Mouse (Mus musculus): ENCODE results near the gene Olfr1419. TPM values are rescaled to one million over a fixed set of nuclear protein-coding genes. Genes with fewer than 3 reads are reported as not detected.
"Not testable (repeated sequence)": the region's sequence is repeated elsewhere in the genome, so short reads cannot be mapped to it uniquely, and the experiment has no call there.

Olfr1419 gene
- total RNA-seq (2021): not detected
- long read RNA-seq, experiment 1: 0 reads
- long read RNA-seq, experiment 2: 0 reads

DNA sequence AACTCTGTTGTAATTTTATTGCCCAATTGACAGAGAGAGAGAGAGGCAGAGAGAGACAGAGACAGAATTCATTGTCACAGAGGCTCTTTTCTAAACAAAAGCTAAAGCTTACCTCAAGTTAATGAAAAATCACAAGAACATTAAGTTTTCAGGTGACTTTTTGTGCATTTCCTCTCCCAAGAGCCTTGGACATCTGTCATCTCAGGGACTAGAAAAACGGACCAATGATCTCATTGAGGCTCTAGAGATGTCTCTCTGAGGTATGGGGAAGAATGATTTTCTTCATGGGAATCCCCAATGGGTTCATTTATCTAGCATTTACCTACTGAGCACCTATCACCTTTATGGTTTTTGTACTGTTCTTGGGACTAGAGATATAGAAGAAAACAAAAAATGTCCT is at the start of gene Olfr1419:
TSS of gene Olfr1419 (minus strand) at position 101 of the 400 bp plus-strand sequence.
- DNase-seq (ENCODE audit: low spot score in 2 of 2): no peak

DNA sequence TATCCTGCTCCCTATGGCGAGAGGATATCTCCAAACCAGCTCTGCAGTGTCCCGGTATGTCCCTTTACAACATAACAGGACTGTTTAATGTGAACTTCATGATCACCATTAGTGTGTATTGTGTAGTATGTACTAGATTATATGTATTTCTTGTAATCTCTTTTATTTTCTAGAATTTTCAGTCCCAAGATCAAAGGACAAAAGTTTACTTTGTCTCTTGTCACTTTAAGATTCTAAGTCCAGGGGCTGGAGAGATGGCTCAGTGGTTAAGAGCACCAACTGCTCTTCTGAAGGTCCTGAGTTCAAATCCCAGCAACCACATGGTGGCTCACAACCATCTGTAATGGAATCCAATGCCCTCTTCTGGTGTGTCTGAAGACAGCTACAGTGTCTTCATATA is 47.6 kb upstream of the Olfr1419 start:
- DNase-seq (ENCODE audit: low spot score in 2 of 2): not testable (repeated sequence)

DNA sequence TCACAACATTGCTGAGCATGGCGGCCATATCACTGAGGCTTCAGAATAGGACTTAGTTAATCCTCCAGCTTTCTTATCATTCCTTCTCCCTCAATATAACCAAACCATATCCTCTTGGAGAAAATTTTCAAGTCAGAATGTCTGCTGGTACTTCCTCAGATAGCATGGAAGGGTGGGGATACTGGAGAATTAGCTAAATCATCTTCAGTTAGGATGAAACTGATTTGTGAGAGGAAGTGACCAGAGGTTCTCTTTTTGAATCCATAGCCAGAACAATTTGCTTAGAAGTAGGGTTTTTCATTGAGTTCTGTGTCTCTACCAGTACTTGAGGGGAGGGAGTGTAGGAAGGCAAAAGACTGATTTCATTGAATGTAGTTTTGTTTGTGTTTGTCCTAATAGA is 47.2 kb upstream of the Olfr1419 start:
- no peak for DNase-seq (ENCODE audit: low spot score in 2 of 2)

DNA sequence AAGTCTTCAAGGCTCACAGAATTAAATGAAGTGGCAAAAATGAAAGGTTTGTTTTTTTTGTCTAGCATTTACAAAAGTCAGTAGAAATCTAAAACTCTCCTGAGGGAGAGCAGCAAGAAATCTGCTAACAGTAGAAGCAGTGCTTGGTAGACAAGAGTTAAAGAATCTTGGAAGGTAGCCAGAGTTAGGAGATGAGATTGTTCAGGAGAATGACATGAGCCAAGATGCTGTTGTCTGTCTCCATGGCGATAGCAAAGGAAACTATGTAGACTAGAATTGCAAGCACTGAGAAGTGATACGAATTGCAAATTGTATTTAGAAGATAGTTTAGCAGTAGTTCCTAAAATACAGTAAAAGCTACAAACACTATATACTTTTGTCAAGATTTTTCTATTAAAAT is 40.9 kb upstream of the Olfr1419 start:
- DNase-seq (ENCODE audit: low spot score in 2 of 2): no peak

DNA sequence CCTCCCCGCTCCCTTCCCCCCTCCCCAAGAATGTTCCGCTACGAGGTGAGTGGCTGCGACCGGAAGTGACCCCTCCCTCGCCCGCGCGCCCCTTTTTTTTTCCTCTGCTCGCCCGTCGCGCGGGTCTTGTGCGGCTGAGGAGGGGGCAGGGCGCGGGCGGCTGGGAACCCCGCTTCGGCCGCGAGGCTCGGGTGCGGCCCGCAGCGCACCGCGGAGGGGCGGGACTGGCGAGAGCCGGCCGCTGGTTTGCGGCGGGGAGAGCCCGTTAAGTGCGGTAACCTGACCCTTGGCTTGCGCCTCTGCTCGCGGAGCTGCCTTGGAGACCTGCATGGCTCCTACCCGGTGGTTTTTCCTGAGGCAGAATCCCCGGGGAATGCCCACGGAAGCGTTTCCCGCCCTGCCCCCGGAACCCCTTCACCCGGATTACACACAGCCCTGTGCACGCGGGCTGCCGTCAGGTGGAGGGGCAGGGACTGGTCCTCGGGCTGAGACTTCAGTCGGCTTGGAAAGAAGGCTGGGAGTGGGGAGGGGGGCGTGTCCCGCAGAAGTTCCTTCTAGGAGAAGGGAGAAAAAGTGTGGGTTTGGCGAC is 37.7 kb upstream of the Olfr1419 start:
- DNase-seq (ENCODE audit: low spot score in 2 of 2): peak; percentile 42 to 64

DNA sequence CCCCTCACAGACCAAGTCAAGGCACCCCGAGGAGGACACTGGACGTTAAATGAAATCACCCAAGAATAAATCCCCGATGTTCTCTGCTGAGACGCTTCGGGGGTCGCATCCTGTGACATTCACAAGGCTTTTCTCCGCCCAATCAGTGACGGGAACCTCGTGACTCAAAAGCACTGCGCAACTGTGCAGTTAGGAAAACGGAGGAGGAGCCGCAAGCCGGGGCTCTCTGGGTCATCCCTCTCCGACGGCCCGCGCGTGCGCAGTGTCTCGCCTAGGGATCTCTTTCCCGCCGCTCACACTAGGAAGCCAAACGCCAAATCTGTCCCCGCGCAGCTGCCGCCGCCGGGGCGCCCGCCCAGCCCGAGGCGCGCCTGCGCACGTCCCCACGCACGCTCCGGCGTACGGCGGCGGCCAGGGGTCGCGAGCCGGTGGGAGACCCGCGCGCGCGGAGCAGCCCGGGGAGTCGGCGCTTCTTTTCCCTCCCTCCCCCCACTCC is 37.2 kb upstream of the Olfr1419 start, which contains the start of gene Patl1:
TSS of gene Patl1 (plus strand) at position 363 of the 496 bp plus-strand sequence.
- peak; percentile 95 to 96 for DNase-seq (ENCODE audit: low spot score in 2 of 2)

DNA sequence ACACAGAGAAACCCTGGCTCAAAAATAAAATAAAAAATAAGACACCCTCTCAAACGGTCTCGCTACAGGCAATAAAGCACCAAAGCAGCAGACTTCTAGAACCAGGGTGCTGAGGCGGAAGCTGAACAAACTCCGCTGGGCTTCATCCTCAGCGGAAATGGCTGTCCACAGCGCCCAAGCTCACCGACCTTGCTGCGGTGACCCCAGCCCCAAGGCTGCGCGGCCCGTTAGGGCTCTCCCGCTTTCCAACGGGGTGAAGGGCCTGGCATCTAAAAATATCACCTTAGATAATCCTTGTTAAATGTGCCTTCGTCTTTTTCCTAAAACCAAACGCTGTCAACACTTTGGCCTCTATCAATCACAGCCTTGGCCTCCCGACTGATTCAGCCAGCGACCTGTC is 36.7 kb upstream of the Olfr1419 start:
- DNase-seq (ENCODE audit: low spot score in 2 of 2): peak in 1 of 2 experiments; percentile 40

DNA sequence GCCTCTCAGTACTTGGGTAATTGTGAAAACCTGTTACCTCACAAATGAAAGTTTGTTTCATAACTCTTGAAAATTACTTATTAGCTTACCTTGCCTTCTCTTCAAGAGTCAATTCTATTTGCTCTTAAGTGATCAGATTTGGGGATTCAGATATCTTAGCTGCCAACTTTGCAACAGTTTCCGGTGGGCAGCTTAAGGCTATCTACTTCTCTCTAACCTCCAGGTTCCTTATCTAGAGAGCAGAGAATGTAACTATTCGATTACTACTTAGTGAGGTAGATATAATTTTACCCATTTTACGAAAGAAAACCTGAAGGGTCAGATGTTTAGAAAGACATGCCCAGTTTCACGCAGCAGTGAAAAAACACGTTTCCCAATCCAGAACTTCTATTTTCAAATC is 36.1 kb upstream of the Olfr1419 start:
- no peak for DNase-seq (ENCODE audit: low spot score in 2 of 2)

DNA sequence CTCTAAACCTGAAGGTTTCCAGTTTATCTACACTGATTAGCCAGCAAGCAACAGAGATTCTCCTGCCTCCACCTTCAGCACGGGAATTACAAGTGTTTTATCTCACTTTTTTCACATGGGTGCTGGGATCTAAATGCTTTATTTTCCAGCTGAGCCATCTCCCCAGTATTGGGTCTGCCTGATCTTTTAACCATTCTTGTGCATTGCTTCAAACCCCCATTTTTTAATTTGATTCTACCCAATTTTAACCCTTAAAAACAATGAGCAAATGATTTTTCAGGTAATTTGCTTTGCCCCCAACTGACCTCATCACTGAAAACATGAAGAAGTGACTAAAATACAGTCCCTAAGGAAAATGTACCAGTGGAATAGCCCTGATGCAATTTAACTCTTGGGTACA is 11.4 kb upstream of the Olfr1419 start, which contains the start of gene Olfr1420:
TSS of gene Olfr1420 (plus strand) at position 301 of the 400 bp plus-strand sequence.
- no peak for DNase-seq (ENCODE audit: low spot score in 2 of 2)

DNA sequence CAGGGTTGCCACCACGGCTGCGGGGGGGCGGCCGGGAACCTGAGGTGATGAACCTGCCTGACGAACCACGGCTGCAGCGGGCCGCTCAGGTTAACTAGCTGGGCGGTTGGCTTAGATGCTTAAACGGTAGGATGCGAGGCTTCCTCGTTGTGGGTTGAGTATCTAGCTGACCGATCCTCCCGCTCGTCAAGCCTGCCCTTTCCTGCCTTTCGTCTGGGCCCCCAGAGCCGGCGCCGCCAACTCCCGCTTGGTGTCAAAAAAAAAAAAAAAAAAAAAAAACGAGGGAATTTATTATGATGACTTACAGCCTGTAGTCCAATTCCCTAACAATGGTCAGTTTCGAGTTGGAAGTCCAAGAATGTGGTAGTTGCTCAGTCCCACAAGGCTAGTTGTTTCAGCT is 3.5 kb upstream of the Olfr1419 start:
- DNase-seq (ENCODE audit: low spot score in 2 of 2): not testable (repeated sequence)

DNA sequence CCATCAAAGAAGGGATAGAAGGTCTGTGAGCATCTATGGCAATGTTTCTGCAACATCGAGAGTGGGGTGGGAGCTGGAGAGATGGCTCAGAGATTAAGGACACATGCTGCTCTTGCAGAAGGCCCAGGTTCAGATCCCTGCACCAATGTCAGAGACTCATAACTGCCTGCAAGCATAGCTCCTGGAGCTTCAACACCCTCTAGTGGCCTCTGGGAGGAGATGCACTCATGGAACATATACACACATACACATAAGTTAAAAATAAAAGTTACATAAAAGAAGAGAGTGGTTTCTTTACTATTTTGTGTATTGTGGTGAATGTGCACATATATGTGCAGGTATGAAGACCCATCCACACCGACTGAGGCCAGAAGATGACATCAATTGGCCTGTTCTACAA is 7.1 kb downstream of the Olfr1419 start:
- no peak for DNase-seq (ENCODE audit: low spot score in 2 of 2)

DNA sequence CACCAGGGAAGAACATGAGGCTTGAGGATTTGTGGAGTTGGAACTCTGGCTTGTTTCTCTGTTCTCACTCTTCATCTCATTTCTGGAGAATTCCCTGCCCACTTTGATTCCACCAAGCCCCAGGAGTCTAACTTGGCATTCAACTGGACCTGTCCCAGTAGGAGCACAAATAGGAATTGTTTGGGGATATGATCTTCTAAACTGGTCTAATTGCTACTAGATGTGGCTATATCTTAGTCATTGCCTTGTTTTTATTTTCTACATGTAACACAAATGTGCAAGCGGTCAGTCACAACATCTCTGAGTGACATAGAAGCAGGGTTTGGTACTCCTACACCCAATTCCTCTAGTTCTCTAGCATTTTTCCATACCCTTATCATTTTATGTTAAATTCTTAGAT is 13.9 kb downstream of the Olfr1419 start, which contains the start of gene Olfr1418:
TSS of gene Olfr1418 (minus strand) at position 101 of the 400 bp plus-strand sequence.
- no peak for DNase-seq (ENCODE audit: low spot score in 2 of 2)

DNA sequence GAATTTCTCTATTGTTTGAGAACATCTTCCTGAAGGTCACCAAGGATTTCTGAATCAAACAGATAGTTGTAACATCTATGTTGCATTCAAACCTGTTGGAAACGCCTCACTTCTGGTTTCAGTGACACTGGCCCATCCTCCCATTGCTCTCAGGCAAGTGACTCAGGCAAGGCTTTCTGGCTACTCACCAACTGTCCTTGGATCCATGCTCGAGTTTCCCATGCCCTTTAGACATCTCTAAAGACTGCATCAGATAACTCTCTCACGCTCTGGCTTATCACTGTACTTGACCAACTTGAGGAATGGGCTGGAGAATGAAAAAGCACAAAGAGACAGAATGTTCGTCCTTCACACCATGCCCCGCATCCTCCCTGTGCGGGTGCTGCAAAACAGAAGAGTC is 18.4 kb downstream of the Olfr1419 start:
- DNase-seq (ENCODE audit: low spot score in 2 of 2): peak in 1 of 2 experiments; percentile 19

DNA sequence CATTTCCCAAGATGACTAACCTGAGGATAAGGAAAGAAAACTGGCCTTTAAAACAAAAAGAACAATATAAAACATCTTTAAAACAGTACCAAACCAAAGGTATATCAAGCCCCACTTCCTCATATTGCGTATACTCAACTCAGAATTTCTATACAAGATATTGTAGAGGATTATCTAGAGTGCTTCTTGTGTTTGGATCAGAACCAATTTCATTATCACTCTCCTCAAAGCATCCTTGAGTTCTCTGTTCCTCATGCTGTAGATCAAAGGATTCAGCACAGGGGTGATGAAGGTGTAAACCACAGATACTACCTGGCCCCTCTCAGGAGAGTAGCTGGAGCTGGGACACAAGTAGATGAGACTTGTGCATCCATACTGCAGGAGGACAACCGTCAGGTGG is 20.1 kb downstream of the Olfr1419 start:
- no peak for DNase-seq (ENCODE audit: low spot score in 2 of 2)

DNA sequence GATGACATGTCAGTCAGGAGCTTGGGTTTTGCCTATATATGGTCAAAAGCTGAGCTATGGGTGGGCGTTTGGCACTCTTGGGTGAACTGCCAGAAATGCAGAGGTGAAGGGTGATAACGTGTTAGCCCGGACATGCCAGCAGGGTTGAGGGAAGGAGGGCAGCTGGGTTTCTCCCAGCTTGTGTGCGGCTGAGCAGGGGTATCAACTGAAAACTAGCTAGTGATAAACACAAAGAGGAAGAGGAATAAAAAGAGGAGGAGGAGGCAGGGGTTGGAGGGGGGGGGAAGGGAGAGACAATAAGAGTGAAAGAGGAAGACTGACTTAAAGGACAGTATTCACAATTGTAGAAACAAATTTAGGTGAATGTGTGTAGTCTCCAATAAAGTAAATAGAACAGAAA is 22.3 kb downstream of the Olfr1419 start:
- DNase-seq (ENCODE audit: low spot score in 2 of 2): no peak

DNA sequence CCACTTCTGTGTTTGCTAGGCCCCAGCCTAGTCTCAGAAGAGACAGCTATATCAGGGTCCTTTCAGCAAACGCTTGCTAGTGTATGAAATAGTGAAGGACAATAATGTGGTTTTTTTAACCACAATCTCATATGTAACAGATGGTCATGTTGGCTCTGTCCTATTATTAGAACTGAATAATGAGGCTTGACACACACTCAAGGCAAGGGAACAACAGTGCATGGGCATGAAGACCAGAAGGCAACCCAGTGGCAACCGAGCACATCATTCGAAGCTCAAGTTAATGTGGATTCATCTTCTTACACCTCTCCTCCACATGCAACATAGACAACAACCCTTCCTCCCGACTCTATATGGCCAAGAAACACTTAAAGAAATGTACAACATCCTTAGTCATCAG is 28.6 kb downstream of the Olfr1419 start:
- no peak for DNase-seq (ENCODE audit: low spot score in 2 of 2)

DNA sequence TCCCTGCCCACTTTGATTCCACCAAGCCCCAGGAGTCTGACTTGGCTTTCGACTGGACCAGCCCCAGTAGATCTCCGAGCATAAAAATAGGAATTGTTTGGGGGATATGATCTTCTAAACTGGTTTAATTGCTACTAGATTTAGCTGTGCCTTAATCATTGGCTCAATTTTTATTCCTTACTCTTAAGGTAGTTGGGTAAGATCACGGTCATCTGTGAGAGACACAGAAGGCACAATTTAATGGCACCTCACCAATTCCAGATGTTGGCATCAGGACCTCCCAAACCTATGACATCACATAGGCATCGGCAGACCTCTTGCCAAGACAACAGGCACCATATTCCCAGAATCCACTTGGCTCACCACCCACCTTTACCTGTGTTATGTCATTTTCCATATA is 35.8 kb downstream of the Olfr1419 start, which contains the start of gene Olfr1417:
TSS of gene Olfr1417 (minus strand) at position 101 of the 400 bp plus-strand sequence.
- no peak for DNase-seq (ENCODE audit: low spot score in 2 of 2)

DNA sequence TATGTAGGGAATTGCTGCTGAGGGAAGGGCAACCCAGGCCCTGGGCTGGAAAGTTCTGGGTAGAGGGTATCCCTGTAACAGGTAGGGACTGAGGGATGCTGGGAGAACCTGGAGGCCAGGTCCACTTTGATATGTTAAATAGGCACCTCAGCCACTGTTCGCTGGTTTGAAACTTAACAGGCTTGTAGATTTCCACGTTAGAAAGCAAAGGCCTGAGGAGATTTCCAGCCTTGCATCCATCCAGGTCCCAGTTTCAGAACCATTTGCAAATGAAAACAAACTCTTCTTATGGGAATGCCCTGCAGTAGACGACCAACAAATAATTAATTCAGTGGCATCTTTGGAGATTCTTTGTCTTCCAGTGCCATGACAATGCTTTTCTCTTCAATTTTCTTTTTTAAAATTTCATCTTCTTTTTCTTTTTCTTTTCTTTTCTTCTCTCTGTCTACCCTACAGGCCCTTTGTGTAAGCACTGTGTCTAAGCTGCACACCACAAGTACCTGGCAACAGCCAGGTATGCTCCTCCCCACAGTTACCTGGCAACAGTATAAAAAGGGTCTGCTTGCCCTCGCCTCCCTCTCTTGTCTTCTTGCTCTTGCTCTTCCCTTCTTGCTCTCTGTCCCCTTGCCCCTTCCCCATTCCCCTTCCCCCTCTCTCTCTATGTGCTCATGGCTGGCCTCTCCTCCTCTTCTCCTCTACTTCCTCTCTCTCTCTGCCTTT is 51.4 kb downstream of the Olfr1419 start:
- DNase-seq (ENCODE audit: low spot score in 2 of 2): no peak

DNA sequence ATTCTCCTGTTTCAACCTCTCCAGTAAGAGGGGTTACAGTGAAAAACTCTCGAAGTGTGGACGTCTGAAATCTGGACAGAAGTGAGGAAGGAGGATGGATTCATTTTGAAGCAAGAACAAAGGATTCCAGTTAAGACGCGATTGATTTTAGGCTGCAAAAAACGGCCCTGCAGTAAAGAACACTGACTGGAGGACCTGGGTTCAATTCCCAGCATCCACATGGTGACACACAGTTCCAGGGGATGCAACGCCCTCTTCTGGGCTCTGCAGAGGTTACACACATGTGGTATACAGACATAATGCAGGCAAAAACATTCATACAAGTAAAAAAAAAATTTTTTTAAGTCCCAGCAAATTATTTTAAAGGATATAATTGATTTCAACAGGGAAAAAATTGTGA is 54.7 kb downstream of the Olfr1419 start:
- no peak for DNase-seq (ENCODE audit: low spot score in 2 of 2)

DNA sequence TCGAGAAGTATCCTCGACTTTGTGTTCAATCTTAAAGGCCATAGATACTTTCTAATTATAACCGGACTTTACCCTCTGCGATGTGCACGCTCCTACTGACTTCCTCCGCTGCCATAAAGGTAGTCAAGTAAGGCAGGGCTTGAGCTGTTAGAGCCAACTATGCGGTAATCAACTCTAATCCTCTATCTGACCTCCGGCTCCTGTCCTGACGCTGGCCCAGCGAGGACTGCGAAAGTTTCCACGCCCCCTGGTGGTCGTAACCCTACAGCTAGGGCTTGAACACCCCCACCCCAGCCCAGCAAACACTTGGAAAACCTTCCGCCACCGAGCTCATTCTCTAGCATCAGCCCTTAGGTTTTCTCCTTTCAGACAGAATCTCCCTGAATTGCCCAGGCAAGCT is 55.1 kb downstream of the Olfr1419 start:
- DNase-seq (ENCODE audit: low spot score in 2 of 2): peak; percentile 79 to 84

DNA sequence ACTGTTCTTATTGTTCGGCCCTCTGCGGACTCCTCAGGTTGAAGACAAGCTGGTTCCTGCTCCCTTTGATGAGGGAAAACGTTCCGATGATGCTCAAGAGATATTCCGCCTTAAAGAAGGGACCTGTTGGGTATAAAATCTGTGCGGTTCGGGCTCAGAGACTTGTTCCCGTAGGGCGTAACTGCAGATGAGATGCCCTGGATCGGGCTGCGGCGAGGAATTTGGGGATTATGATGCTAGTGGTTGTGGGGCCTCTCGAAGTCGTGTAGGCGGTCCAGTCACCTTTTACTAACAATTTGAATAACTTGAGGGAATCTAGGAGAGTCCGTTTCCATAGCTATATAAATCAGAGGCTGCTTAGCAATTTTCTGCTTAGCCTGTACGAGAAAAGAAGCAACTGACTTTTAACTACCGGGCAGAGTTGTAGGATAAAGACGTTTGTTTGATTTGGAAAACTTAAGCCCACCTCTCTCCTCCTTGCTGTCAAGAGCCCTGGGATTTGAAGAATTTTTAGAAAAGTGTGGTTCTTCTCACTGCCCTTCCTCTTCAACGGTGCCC is 55.7 kb downstream of the Olfr1419 start, which contains the start of gene Stx3:
TSS of gene Stx3 (minus strand) at position 261 of the 558 bp plus-strand sequence.
- no peak for DNase-seq (ENCODE audit: low spot score in 2 of 2)
